Mouse (Mus musculus): ENCODE measurements around the gene Fam172a. TPM values are rescaled to one million over a fixed set of nuclear protein-coding genes. Genes with fewer than 3 reads are reported as not detected.

The Fam172a gene
- 10 to 100 TPM; 69.7 to 82.9 TPM for polyA plus RNA-seq (2017; shearing (Covaris generic))

GRCm38 (mm10) chr13:77701733-77702132, at the start of gene Fam172a:
Gene Fam172a (plus strand): TSS chr13:77702033.

GRCm38 (mm10) chr13:78024683-78025294, 323.0 kb downstream of the Fam172a start, which contains the start of gene Pou5f2:
Gene Pou5f2 (plus strand): TSS chr13:78024902.

DNA sequence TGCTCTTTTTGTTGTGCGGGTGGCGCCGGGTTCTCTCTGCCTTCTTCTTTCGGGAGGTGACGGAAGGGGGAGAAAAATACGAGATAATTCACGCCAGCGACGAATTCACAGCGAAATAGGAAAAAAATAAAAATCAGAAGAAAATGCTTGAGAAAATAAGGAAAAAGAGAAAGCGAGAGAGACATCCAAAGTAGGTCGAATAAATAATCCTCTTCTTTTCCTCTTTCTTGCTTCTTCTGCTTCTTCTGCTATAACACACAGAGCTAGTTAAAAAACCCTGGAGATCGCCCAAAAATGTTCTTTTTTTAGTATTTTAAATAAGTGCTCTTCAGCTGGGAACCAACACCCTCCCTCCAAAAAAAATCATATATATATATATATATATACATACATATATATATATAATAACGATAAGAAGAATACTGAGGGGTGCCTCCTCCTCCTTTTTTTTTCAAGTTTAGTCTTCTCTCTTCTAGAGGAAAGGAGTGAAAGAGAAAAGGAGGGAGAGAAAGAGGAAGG, 497.9 kb downstream of the Fam172a start, which contains the start of gene Nr2f1:
Nr2f1 (minus strand) TSS at position 116 of the 519 bp plus-strand sequence.

